Mouse (Mus musculus) small intestine, adult 2 months (tissue): Measurements from ENCODE around the gene Mtmr10.
A peak's percentile ranks its signal among the peaks of the same experiment; 100 is the strongest.

ENCODE experiments used
- CTCF ChIP-seq: fragments of 200-500 bp; IDR thresholded peaks from 2 replicates; pipeline ENCODE4 v1.5.1; 2012; ENCODE audit warnings: low read depth, mild to moderate bottlenecking, control low read depth, inconsistent platforms, low read length, moderate library complexity, mixed read lengths; ENCODE audit not compliant: insufficient replicate concordance, insufficient read length; ENCODE audit errors: extremely low read depth
- POLR2A ChIP-seq: fragments of 200-500 bp; IDR thresholded peaks from 2 replicates; pipeline ENCODE4 v1.6.1; 2012; ENCODE audit warnings: low read depth, mild to moderate bottlenecking, control low read depth, inconsistent platforms, low read length, moderate library complexity

- TF ChIP-seq CTCF = peak; percentile 77; the same call in 1 of the 2 replicates
- TF ChIP-seq POLR2A = no peak
Observed at GRCm38 (mm10) chr7:64326892-64327291, 39.4 kb downstream of the Mtmr10 start.
